Mouse (Mus musculus) left cerebral cortex, postnatal 10 days (tissue): ENCODE measurements at regions not wholly inside any gene's neighbourhood (a gene's known extent, or its start where the extent isn't known, plus 50 kb on each side); places are given as distances from the start of the nearest gene placed in this dataset.

Experiments used
- DNase-seq, 2 experiments: peaks; one replicate each; pipeline ENCODE4 v3.0.0; 2021 to 2022; ENCODE audit warnings: low spot score in 2 of 2, mixed read lengths in 1 of 2; ENCODE audit errors: extremely low spot score in 1 of 2
- intact Hi-C: fragments of 180-260 bp; cut with DNase I; formaldehyde crosslinking; loops from one replicate; pipeline ENCODE4 v1.15.1; 2025

GRCm38 (mm10) chr3:102574320-102574719, 104.6 kb downstream of the Ngf start:
- intact Hi-C loops: no loop called here
- DNase-seq: no peak

DNA sequence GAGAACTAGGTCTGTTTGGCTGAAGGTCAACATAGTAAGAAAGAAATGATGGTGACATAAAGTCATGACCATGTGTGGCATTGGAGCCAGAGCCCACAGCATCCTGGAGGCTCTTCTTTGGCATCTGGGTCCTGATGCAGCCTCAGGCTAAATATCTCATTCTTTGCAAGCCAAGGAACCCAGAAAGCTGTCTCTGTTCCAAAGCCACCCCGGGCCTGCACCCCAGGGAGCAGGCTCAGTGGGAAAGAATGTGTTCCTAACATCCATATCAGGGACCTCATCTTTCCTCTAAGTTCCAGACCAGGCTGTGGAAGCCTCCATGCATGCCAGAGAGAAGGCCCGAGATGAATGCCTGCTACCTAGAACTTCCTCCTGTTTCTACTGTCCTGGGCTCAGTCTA, 107.2 kb downstream of the Ngf start:
- intact Hi-C loops: no loop called here
- no peak for DNase-seq

DNA sequence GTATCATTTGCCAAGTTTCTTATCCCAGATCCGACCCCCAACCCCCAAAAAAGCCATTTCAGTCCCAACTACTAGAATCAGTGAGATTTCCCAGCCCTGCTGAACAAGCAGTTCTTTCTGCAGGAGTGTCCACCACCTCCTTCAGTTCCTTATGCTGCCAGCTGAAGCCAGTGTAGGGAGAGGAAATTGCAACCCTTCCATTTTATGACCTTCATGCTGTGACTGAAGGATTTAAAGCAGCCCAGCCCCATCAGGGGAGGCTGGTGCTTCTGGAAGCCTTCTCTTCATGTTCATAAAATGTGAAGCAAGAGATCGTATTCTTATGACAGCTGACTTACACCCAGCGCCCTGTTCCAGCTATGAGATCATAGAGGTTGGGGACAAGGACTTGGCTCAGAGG, 112.1 kb downstream of the Ngf start:
- DNase-seq: no peak
- intact Hi-C loops: no loop called here

GRCm38 (mm10) chr3:102585136-102585535, 115.4 kb downstream of the Ngf start:
- intact Hi-C loops: no loop called here
- no peak for DNase-seq

- intact Hi-C loops: no loop called here
- DNase-seq: no peak
Measured at GRCm38 (mm10) chr3:102586221-102586620, 116.5 kb downstream of the Ngf start.

DNA sequence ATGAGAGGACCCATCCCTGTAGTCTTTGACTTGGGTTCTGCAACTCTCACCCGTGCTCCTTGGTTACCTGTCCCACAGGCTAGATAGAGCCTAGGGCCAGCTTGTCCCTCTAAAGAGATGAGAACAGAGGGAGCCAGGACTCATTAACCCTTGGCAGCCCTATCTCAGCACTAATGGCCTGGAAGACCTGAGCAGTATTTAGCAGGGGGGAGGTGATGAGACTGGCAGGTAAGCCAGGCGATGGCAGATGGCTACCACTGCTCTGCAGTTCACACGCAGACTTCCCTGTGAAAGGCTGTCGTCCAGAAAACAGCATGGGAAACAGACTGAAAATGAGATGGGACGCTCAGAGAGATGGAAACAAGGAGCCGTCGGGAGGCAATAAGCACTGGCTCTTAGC, 122.3 kb downstream of the Ngf start:
- intact Hi-C loops: no loop called here
- no peak for DNase-seq

GRCm38 (mm10) chr3:102596944-102597551, 127.3 kb downstream of the Ngf start:
- intact Hi-C loops: no loop called here
- DNase-seq: no peak

DNA sequence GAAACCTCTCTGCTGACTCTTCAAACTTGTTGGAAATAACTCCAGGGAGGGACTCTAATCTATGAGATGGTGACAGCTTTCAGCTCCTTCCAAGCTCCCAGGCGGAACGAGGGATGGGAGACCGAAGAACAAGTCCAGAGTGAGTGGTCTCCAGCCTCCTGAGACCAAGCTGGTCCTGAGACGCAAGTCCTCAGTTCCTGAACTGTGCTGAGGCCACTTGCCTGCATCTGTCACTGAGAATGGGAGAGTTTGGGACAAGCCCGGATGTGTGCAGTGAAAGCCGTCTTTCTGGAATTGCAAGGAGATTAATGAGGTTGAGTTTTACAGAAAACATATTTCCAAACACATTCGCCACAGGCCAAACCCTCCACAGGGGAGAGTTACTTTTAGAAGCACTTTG, 129.3 kb downstream of the Ngf start:
- intact Hi-C loops: no loop called here
- DNase-seq: no peak

DNA sequence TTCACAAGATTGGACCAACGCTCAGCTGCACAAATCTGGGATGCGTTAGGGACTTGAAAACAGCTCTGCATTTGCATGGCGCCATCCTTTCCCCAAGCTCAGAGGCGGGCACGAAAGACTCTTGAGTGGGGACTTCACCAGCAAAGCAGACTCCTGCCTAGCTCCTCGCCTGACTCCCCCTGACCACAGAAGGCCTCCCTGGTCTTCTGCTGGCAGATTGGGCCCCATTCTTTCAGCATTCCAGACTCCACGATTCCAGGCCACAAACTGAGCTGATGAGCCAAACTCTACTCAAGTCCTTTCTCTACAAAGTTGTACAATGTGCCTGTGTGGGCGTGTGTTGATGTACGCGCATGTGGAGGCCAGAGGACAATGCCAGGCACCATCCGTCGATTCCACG, 131.6 kb upstream of the Tspan2 start:
- no peak for DNase-seq
- intact Hi-C loops: no loop called here

- DNase-seq: no peak
- intact Hi-C loops: no loop called here
Measured at GRCm38 (mm10) chr3:102605284-102605683, 129.0 kb upstream of the Tspan2 start.

DNA sequence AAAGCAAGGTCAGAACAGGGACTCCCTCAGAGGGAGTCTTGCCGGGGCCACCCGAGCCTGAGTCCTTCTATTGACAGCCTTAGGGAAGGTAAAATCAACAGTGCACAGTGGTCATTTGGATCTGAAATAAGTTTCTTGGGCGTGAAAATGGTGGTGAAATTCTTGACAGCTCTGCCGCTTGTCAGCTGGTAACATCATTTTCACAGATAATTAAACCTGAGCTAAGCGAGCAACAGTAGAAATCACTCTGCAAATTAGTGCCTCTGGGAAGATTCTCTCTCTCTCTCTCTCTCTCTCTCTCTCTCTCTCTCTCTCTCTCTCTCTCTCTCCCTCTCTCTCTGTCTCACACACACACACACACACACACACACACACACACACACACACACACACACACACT, 123.4 kb upstream of the Tspan2 start:
- no peak for DNase-seq
- intact Hi-C loops: loop anchor here (5.0 kb wide), 1 partner anchor 81 kb away; no protein-coding TSS in a partner anchor

- DNase-seq: peak in 1 of 2 experiments; percentile 33
- intact Hi-C loops: loop anchor here (5.0 kb wide), 1 partner anchor 81 kb away; no protein-coding TSS in a partner anchor
Measured at GRCm38 (mm10) chr3:102611398-102612366, 122.6 kb upstream of the Tspan2 start.

DNA sequence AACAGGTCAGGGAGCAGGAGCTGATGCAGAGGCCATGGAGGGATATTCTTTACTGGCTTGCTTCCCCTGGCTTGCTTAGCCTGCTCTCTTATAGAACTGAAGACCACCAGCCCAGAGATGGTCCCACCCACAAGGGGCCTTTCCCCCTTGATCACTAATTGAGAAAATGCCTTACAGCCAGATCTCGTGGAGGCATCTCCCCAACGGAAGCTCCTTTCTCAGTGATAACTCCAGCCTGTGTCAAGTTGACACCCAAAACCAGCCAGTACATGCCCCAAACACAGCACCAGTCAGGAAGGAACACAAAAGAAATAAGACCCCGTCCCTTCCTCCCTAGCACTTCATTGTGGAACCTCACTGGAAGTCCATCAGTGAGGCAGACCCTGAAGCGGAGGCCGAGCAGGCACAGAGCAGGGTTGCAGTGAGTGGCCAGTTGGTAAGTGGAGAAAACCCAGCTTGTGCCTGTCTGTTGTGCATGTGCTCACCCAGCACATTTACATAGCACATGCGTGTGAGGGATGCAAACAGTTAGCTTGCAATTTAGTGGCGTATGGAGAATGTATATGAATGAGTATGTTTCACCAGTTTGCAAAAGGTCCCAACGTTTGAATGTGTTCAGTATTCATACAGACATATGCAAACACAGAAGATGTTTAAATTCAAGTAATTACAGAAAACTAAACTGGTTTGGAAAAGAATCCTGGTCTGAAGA, 114.5 kb upstream of the Tspan2 start:
- intact Hi-C loops: no loop called here
- DNase-seq: no peak

- DNase-seq: no peak
- intact Hi-C loops: no loop called here
Measured at GRCm38 (mm10) chr3:102636076-102636475, 98.3 kb upstream of the Tspan2 start.

DNA sequence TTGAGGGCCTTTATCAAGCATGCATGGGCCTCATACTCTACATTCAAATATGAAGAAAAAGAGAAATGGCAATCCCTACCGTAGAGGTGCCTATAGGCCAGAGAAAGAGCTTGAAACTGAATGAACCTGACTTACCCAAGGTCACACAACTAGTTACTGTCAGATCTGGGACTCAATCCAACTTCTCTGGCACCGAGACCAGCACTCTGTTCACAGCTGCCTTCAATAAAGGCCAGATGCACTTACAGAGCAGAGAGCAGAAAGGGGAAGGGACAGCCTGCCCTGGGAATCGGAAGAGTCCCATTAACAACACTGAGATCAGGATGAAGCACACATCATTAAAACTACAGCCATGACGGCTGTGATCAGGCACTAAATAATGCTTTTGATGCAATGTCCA, 97.7 kb upstream of the Tspan2 start:
- intact Hi-C loops: no loop called here
- no peak for DNase-seq

DNA sequence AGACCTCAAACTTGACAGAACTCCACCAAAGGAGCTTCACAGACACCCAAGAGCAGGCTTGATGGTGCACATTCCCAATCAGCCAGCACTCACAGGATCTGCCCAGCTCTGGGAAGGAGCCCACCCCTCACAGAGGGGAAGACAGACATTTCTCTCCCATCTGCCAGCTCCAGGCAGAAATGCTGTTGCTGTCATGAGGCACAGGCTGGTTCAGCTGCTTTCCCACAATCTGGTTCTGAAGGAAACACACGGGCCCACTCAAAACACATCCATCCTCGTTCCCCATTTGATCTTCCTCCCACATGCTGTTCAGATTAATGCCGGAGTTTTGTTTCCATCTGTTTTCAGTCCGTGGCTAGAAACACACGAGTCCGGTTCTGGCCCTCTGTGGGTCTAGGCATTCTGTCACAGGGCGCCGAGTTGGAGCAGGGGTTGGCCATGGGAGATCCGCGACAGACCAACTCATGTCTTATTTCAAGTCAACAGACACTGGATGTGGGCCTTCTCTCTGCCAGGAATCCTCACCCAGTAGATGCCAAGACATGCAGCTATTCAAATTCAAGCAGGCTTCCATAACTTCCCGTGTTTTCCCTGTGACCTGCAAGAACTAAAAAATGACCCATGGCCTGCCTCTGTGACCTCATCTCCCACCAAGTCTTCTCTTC, 89.9 kb upstream of the Tspan2 start:
- intact Hi-C loops: no loop called here
- DNase-seq: peak in 1 of 2 experiments; percentile 48

DNA sequence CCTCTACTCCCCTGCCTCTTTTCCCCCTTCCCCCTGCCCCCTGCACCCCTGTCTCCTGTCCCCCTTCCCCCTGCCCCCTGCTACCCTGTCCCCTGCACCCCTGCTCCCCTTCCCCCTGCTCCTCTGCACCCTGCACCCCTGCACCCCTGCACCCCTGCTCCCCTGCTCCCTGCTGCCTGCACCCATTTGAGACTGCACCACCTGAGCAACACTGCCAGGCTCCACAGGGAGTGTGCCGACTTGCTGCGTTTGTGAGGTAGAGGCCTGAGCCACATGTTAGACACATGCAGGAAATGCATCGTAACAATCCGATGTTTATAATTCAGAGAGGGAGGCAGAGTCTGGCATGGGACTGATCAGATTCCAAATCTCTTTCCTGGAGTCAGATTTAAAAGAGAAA, 85.9 kb upstream of the Tspan2 start:
- intact Hi-C loops: no loop called here
- DNase-seq: no peak

DNA sequence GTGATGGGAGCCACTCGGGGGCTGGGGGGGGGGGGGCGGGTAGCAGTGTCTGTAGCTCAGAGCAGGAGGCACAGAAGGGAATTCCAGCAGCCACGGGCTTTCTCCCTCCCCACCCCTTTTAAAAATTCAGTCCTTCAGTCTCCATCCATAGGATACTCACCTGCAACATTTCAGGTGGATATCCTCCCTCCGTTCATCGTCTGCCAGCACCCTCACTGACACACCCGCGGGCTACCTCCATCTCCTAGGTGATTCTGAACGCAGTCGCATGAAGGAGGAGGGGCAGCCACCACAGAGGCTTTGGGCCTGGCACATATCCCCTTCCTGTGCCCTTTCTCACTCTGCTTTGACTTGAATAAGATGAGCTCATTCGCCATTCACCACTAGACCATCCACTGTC, 79.4 kb upstream of the Tspan2 start:
- no peak for DNase-seq
- intact Hi-C loops: no loop called here

- intact Hi-C loops: no loop called here
- DNase-seq: no peak
Measured at GRCm38 (mm10) chr3:102657116-102657515, 77.2 kb upstream of the Tspan2 start.
